Mouse (Mus musculus): ENCODE measurements around the gene Opalin.

Gene Opalin

GRCm38 (mm10) chr19:41076906-41077305 lies at the start of gene Opalin:
Gene Opalin (minus strand): TSS chr19:41077113.
- DNase-seq (ENCODE audit: low spot score in 2 of 2), result no peak

- no peak for DNase-seq (ENCODE audit: low spot score in 2 of 2)
Measured at GRCm38 (mm10) chr19:41123009-41123408, 46.1 kb upstream of the Opalin start.

DNA sequence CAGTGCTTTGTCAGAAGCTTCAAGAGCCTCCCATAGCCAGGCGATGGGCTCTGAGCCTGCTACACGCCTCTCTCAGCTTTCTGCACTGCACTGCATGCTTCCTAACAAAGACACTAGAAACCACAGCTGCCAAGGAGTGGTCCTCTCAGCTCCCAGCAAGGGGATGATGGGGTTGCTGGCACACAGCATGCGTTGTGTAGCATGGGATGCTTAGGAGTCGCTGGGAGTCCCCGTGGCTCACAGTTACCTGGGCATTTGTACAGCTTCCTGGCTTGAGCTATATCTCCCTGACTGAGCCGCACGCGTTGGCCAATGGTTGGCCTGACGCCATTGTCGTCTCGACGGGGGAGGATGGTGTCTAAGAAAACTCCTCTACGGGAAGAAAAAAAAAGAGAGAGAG lies 43.0 kb upstream of the Opalin start:
- no peak for DNase-seq (ENCODE audit: low spot score in 2 of 2)

- DNase-seq (ENCODE audit: low spot score in 2 of 2), result no peak
Measured at GRCm38 (mm10) chr19:41118346-41118745, 41.4 kb upstream of the Opalin start.

DNA sequence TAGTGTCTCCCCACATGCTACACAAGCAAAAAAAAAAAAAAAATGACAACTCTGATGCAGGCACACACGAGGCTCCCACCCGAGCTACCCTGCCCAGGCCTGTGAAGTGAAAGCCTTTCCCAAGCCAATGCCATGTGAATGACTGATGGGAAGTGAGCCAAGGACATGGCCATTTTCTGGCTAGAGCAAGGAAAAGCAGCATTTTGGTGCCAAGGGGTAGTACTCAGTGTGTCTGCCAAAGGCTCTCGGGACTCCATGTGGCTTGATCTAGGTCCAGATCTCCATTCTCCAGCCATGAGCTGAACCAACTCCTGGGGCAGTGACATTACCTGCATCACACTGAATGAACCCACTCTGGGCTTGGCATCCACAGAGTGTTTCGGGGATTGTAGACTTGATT lies 40.4 kb upstream of the Opalin start:
- DNase-seq (ENCODE audit: low spot score in 2 of 2), result no peak

- DNase-seq (ENCODE audit: low spot score in 2 of 2), result no peak
Measured at GRCm38 (mm10) chr19:41114611-41115010, 37.7 kb upstream of the Opalin start.

- no peak for DNase-seq (ENCODE audit: low spot score in 2 of 2)
Measured at GRCm38 (mm10) chr19:41113911-41114531, 37.1 kb upstream of the Opalin start.

DNA sequence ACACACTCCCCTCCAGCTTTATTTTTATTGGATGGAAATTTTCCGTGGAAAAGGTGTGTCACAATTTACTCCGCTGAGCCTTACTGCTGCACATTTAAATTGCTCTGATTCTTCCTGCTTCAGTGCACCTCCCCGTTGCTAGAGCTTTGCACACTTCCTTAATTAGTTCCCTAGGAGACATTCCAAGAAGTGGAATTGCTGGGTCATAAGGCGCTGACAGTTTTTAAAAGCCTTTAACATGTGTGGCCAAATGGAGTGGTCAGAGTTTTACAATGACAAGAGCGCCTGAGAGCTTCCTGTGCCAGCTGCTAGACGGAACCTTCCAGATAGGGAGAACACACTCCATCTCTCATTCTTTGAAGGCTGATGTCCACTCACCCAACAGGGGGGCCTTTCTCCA lies 35.7 kb upstream of the Opalin start:
- no peak for DNase-seq (ENCODE audit: low spot score in 2 of 2)

GRCm38 (mm10) chr19:41109991-41110390 lies 33.1 kb upstream of the Opalin start:
- DNase-seq (ENCODE audit: low spot score in 2 of 2), result no peak

- DNase-seq (ENCODE audit: low spot score in 2 of 2), result no peak
Measured at GRCm38 (mm10) chr19:41109496-41109895, 32.6 kb upstream of the Opalin start.

DNA sequence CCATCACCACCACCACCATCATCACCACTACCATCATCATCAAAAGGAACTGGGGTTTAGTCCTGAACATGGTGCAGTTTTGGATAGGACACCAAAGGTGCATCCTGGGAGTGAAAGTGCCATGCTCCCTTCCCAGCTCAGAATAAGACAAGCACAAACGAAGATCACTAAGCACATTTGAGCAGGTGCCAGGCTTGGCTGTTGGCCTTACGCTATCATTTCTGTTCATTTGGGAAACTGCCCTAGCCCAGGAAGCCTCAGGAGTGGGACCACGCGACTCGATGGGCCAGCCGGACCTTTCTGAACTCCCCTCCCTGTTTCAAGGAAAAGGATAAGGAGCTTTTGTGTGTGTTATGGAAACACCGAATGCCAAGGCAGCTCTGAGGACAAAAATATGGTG lies 31.8 kb upstream of the Opalin start:
- DNase-seq (ENCODE audit: low spot score in 2 of 2), result no peak

- DNase-seq (ENCODE audit: low spot score in 2 of 2), result no peak
Measured at GRCm38 (mm10) chr19:41107530-41107929, 30.6 kb upstream of the Opalin start.

- DNase-seq (ENCODE audit: low spot score in 2 of 2), result no peak
Measured at GRCm38 (mm10) chr19:41104922-41105321, 28.0 kb upstream of the Opalin start.

- DNase-seq (ENCODE audit: low spot score in 2 of 2), result no peak
Measured at GRCm38 (mm10) chr19:41101390-41101789, 24.5 kb upstream of the Opalin start.

DNA sequence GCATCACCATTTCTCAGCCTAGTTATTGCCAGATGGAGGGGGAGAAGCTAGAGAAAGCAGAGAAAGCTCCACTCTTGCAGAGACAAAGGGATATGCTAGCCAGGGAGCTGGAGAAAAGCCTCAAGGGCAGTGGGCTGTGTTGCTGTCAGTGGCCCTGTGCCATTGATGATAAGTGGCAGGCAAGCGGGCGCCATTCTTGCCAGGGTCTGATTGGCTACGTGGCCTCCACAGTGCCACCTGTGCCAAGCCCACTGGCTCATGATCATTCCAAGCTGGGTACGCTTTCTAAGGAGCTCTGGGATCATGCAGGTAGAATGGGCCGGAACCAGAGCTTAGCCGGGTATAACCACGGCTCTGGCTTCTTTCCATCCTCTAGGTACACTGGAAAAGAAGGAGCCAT lies 23.9 kb upstream of the Opalin start:
- no peak for DNase-seq (ENCODE audit: low spot score in 2 of 2)

GRCm38 (mm10) chr19:41097038-41097437 lies 20.1 kb upstream of the Opalin start:
- no peak for DNase-seq (ENCODE audit: low spot score in 2 of 2)

DNA sequence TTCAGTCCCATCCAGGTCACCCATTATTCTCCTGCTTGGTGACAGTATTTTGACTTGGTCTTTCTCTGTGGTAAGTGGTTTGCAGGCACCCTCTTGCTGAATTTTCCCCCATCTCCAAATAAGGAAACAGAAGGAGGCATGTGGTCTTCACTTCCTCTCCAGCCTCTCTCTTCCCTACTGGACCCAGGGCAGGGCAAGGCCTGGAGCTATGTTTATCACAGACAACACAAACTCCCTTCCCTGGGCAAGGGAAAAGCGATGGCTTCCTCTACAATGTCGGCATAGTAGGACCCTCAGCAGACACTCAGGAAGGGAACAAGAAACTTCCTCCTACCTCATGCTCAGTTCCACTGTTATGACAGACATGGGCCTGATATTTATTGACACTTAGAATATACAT lies 15.0 kb upstream of the Opalin start:
- no peak for DNase-seq (ENCODE audit: low spot score in 2 of 2)

DNA sequence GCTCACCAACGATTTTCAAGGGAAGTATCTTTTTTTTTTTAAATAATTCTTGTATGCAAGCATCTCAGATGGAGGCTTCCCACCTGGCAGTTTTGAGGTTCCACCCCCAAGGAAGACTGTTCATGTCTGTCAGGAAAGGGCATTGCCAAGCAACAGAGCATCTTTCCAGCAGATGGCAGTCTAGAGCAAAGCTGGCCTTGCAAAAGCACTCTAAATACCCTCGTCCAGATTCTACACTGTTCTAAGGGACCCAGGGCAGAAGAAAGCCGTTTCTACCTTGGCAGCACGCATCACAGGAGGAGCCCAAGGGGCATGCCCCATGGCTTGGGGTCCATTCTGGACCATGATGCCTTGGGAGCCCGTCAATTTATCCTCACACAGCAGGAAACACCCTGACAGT lies 12.9 kb upstream of the Opalin start:
- DNase-seq (ENCODE audit: low spot score in 2 of 2), result peak in 1 of 2 experiments; percentile 31

DNA sequence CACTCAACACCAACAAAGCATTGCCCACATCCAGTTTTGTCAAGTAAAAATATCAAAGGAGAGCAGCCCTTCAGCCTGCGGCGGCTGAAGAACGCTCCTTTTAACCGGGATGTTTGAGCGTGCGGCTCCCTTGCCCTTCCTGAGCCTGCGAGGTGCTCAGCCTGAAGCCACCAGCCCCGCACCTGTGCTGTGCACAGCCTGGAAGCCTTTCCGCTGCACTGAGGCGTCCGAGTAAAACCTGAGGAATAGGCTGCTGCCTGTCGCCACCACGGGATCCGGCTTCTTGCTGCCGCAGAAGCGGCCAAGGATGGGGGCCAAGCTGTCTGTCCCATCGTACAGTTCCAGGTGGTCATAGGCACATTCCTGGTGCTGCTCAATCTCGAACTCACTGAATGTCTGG lies 11.6 kb upstream of the Opalin start:
- DNase-seq (ENCODE audit: low spot score in 2 of 2), result no peak

GRCm38 (mm10) chr19:41087901-41088300 lies 11.0 kb upstream of the Opalin start:
- no peak for DNase-seq (ENCODE audit: low spot score in 2 of 2)

- peak; percentile 22 to 30 for DNase-seq (ENCODE audit: low spot score in 2 of 2)
Measured at GRCm38 (mm10) chr19:41086700-41087099, 9.8 kb upstream of the Opalin start.

- DNase-seq (ENCODE audit: low spot score in 2 of 2), result no peak
Measured at GRCm38 (mm10) chr19:41086289-41086688, 9.4 kb upstream of the Opalin start.

GRCm38 (mm10) chr19:41083646-41084045 lies 6.7 kb upstream of the Opalin start:
- DNase-seq (ENCODE audit: low spot score in 2 of 2), result no peak

DNA sequence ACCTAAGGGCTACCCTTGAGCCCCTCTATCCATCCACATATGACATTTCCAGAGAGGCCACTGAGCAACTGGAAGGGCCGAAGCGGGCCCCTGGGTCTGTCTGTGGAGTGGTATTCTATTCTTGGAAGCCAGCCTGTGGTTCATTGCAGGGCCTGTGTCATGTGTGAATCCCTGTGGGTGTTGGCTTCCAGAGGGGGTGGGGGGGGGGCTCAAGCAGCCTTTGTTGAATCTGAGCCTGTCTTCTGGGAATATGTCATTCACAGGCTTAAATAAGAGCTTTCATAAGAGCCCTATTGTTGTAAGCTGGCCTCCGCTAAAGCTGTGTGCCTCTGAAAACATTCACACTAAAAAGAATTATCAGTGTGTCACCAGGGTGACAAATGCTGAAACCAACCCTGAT lies 4.7 kb upstream of the Opalin start:
- no peak for DNase-seq (ENCODE audit: low spot score in 2 of 2)

Measured in urinary bladder, adult 18-20 months (tissue).